Mouse (Mus musculus) cortical plate, adult 2 months (tissue): ENCODE measurements around the gene Zfyve27. TPM values are rescaled to one million over a fixed set of nuclear protein-coding genes. Genes with fewer than 3 reads are reported as not detected.
A peak's percentile ranks its signal among the peaks of the same experiment; 100 is the strongest.

Experiments
- H3K27ac ChIP-seq: fragments of 200-500 bp; 2 replicates; pipeline ENCODE4 v1.5.1; 2012; ENCODE audit warnings: low read length, control low read depth, inconsistent platforms; ENCODE audit not compliant: insufficient read depth
- H3K4me1 ChIP-seq: fragments of 200-500 bp; 2 replicates; pipeline ENCODE4 v1.6.1; 2011; ENCODE audit warnings: low read length; ENCODE audit not compliant: control insufficient read depth, insufficient read depth
- H3K4me3 ChIP-seq: fragments of 200-500 bp; 2 replicates; pipeline ENCODE4 v1.5.1; 2011; ENCODE audit warnings: mild to moderate bottlenecking, low read length, control low read depth; ENCODE audit not compliant: insufficient read depth
- CTCF ChIP-seq: fragments of 200-500 bp; IDR thresholded peaks from 2 replicates; pipeline ENCODE4 v1.5.1; 2011; ENCODE audit warnings: mild to moderate bottlenecking, control low read depth, low read length; ENCODE audit not compliant: insufficient read depth; ENCODE audit errors: extremely low read depth
- POLR2A ChIP-seq: fragments of 200-500 bp; IDR thresholded peaks from 2 replicates; pipeline ENCODE4 v1.6.1; 2011; ENCODE audit warnings: mild to moderate bottlenecking, low read length, control low read depth; ENCODE audit not compliant: insufficient read depth; ENCODE audit errors: extremely low read depth
- polyA plus RNA-seq: library from polyadenylated mRNA; depleted of rRNA; stranded (reverse); fragments of >200 nt; gene quantifications from 2 replicates; pipeline ENCODE4 v1.2.3, GENCODE M21; 2012

Gene Zfyve27
- polyA plus RNA-seq, 1 experiment = 107 TPM

- H3K27ac ChIP-seq = peak overlapping the region; percentile 98
Measured at GRCm38 (mm10) chr19:42147769-42148568, 15.8 kb upstream of the Zfyve27 start.

DNA sequence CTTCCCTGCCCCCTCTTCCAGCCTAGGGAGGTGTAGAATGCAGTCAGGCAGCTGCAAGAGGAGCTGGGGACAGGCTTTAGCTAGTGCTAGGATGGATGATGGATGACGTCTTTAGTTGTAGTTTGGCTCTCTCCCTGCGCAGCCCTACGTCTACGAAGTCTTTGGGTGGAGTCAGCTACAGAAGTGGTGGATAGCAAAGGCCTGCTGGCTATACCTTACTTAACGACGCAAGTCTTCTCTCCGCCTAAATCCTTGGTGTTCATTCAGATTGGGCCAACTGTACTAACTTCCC lies 15.2 kb upstream of the Zfyve27 start:
- H3K27ac ChIP-seq = peak overlapping the region; percentile 98; the same call in 1 of the 2 replicates
- TF ChIP-seq CTCF (no peak), POLR2A (peak; percentile 11; the same call in 1 of the 2 replicates)
- peaks cover 2% of the 10 kb centered on the region; the same call in 1 of the 2 replicates for H3K4me1 ChIP-seq
- peak overlapping the region; percentile 65 for H3K4me3 ChIP-seq

More at GRCm38 (mm10) chr19:42147769-42148568, 15.8 kb upstream of the Zfyve27 start:
- TF ChIP-seq POLR2A = peak; percentile 44
- TF ChIP-seq CTCF = no peak
- Histone ChIP-seq H3K4me3 (peak overlapping the region; percentile 65), H3K4me1 (peaks cover 2% of the 10 kb centered on the region; the same call in 1 of the 2 replicates)

DNA sequence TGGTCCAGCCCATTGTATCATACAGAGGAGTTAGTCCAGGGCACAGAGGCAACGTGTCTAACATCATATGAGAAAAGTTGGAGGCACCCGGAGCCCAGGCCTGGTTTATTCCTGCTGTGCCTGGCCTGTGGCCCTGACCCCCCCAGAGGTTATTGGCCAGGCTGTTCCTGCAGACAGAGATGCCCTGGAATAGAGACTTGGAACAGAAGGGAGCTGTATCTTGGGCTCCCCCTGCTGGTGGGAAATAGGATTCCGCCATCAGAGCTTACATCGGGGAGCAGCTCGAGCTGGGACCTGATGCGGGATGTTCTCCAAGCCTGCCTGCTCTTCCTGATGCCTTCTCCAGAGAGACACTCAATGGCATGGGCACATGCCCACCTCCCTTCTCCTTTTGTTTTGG lies 11.8 kb upstream of the Zfyve27 start:
- Histone ChIP-seq H3K27ac (no peak overlapping the region), H3K4me3 (no peak overlapping the region), H3K4me1 (no peaks in the 10 kb centered on the region)
- no peak for TF ChIP-seq POLR2A
- peak; percentile 84 for TF ChIP-seq CTCF

DNA sequence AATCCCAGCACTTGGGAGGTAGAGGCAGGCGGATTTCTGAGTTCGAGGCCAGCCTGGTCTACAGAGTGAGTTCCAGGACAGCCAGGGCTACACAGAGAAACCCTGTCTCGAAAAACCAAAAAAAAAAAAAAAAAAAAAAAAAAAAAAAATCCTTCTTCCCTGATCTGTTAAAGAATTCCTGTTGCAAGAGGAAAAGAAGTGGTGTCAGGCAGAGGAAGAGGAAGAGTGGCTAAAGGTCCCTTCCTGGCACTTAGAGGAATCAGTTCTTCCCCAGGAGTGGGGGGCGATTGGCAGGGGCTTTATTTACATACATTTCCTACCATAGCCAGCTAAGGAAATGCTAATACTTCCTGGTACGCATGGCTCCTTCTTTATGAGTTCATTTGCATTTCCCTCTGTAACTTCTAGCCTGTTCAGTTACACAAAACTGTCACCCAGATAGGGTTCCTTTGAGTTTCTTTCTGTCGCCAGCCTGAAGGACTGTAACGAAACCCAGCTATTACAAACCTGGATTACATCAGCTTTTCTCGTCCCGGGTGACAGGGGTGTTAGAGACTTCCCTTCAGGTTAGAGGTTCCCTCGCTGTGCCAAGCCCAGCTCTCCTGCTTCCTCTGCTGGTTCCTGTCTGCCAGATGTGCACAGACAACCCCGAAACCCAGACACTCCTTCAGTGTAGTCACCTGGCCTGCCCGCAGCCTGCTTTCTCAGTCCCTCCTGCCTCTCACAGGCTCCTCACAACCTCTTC lies 6.1 kb upstream of the Zfyve27 start:
- Histone ChIP-seq H3K4me1 (no peaks in the 10 kb centered on the region), H3K27ac (no peak overlapping the region), H3K4me3 (no peak overlapping the region)
- TF ChIP-seq POLR2A = no peak

DNA sequence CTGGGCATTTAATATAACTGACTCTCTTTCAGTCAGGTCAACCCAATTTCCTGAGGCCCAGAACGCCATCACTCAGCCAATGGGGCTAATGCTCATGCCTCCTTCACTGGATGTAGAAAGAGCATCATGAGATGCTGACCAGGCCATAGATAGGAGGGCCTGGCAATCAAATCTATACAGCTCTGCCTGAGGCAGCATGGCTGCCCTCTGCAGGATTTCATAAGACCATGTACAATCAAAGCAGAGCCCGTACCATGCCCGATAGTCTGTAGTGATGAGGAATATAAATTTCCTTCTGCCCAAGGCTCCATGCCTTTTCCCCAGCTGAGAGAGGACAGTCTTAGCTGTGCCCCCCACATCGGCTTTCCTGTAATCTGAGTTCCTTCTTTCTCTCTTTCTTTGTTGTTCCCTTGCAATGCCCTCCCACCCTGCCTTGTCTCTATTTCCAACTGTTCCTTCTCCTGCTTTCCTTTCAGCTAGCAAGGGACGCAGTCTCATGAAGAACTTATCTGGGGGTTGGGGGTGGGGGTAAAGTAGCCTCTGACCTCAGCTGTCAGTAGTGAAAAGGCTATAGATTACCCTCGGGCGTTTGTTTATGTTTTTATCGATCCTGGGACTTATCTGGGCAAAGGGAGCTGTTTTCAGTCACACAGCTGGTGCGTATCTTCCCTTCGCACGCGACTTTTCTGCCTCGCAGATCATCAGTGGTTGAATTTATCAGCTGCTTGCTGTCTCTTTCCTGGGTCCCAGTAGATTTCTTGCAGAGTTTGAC lies 5.3 kb upstream of the Zfyve27 start:
- Histone ChIP-seq H3K27ac (no peak overlapping the region), H3K4me3 (no peak overlapping the region), H3K4me1 (no peaks in the 10 kb centered on the region)
- no peak for TF ChIP-seq POLR2A
- TF ChIP-seq CTCF = no peak

DNA sequence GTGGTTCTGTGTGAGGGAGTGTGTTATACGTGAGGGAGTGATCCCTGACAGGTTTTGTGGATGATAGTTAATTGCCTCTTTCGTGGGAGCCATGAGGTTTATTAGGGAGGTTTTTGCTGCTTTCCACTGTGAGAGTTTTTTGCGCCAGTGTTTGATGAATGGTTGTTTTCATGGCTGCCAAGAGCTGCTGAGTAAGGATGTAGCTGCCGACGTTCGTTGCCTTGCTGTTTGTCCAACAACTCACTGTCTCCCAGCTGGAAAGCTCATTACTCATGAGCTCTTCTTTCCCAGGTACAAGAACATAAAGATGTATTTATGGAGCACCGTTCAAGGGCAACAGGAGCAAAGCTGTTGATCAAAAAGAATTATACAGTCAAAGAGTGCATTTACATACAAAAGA lies 437 bp downstream of the Zfyve27 start:
- no peak for TF ChIP-seq POLR2A
- TF ChIP-seq CTCF = no peak
- Histone ChIP-seq H3K4me1 (peaks cover 3% of the 10 kb centered on the region), H3K4me3 (no peak overlapping the region), H3K27ac (no peak overlapping the region)

DNA sequence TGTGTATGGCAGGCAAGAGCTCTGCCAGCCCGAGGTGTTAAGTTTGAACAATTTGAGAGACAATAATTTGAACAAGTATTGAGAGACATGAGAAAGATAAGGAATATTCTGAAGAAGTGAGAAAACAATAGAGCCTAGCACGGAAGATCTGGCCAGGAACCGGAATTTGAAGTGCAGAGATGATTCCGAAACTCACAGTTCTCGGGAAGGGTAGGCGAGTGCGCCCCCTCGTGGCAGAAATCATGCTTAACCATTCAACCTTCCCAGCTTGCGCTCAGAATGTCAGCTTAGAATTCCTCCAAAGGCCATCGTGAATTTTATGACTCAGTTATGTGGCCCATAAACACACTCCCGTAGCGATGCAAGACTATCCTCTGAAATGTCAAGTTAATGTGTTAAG lies 2.4 kb downstream of the Zfyve27 start:
- no peak for TF ChIP-seq POLR2A
- peak; percentile 92 for TF ChIP-seq CTCF
- Histone ChIP-seq H3K27ac (no peak overlapping the region), H3K4me3 (no peak overlapping the region; the same call in 1 of the 2 replicates), H3K4me1 (peaks cover 6% of the 10 kb centered on the region)

GRCm38 (mm10) chr19:42166766-42167165 lies 3.0 kb downstream of the Zfyve27 start:
- no peak overlapping the region for H3K4me3 ChIP-seq
- TF ChIP-seq CTCF (no peak), POLR2A (no peak)
- no peak overlapping the region for H3K27ac ChIP-seq
- H3K4me1 ChIP-seq = peaks cover 11% of the 10 kb centered on the region

GRCm38 (mm10) chr19:42167489-42167888 lies 3.7 kb downstream of the Zfyve27 start:
- TF ChIP-seq CTCF (no peak), POLR2A (no peak)
- Histone ChIP-seq H3K4me1 (peaks cover 11% of the 10 kb centered on the region), H3K27ac (no peak overlapping the region), H3K4me3 (no peak overlapping the region)
